Mouse (Mus musculus): ENCODE data around the gene Slc9a2. TPM values are rescaled to one million over a fixed set of nuclear protein-coding genes. Genes with fewer than 3 reads are reported as not detected.
"Not testable (repeated sequence)": the region's sequence is repeated elsewhere in the genome, so short reads cannot be mapped to it uniquely, and the experiment has no call there.

Slc9a2 gene
- total RNA-seq, 2 experiments from 2014 or later, result 0.99 to 1.7 TPM

DNA sequence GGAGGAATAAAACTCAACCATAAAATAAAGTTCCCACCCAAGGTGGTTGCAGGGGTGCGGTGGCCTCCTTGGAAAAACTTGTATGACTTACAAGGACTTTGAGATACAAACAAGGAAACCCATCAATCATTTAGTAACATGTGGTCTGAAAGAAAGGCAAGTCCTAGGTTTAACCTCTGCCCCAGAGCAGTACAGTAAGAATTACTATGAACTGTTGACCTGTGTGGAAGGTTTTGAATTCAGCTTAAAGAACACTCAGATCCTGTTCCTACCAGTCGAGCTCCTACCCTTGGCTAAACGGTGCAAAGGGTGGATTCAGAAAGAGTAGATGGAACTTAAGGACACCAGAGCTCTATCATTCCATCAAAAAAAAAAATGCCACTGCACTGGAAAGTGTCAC, 16.1 kb downstream of the Slc9a2 start:
- no peak for DNase-seq (ENCODE audit: low spot score in 2 of 2)

- no peak for DNase-seq (ENCODE audit: low spot score in 2 of 2)
Measured at GRCm38 (mm10) chr1:40705099-40705498, 24.7 kb downstream of the Slc9a2 start.

DNA sequence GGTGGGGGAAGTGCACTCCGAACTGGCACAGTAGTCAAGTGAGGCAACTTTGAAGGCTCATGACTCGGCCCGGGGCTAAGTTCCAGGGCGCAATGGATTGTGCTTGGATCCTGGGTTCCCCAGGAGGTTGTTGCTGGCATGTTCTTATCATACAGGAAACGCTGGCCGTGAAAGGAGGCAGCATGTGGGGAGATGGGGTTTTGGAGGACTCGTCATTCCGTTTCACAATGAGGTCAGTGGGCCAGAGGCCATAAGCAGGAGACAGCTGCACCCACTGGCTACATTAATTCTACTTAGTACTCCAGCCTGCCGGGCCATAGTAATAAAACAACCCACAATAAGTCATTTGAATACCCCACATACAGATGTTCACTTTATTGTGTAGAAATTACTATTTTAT, 34.6 kb downstream of the Slc9a2 start:
- no peak for DNase-seq (ENCODE audit: low spot score in 2 of 2)

DNA sequence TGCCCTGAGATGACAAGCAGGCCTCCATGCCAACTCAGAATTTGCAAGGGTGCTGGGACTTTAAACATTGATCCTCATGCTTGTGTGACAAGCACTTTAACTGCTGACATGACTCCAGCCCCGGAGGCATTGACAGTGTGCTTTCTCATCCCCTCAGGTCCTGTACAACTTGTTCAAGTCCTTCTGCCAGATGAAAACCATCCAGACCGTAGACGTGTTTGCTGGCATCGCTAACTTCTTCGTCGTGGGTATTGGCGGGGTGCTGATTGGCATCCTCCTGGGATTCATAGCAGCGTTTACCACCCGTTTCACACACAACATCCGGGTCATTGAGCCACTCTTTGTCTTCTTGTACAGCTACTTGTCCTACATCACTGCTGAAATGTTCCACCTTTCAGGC, 45.7 kb downstream of the Slc9a2 start:
- DNase-seq (ENCODE audit: low spot score in 2 of 2), result no peak

DNA sequence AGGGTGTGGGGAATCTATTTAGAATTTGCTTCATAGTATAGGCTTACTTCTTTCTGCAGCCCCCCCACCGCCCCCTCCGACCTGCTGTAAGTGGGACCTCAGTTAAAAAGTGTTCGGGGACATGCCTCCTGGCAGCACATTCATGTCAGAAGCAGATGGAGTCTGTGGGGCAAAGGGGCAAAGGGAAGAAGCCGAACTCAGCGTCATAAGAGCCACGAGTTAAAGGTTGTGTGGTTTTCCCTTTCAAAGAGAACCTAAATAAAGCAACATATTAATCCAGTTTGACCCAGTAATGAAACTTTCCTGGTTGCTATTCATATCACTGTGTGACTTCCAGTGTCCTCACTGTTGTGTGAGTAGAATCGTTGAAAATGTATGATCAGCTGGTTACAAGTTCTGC, 47.0 kb downstream of the Slc9a2 start:
- no peak for DNase-seq (ENCODE audit: low spot score in 2 of 2)

DNA sequence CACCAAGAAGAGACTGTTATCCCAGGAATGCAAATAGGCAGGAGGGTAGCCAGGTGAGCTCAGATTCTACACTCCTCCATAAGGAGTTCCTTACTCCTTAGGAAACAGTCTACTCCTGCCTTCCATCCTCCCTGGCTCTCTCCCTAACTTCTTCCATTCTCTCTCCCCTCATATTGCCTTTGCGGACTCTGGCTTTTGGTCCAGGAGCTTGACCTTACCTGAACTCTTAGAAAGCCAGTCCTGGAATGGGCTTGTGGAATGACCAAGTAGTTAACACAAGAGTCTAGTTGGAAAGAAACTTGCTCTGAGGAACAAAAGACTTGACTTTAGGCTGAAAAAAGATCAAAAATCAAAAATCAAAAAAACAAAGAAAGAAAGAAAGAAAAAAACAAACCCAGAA, 48.3 kb downstream of the Slc9a2 start:
- DNase-seq (ENCODE audit: low spot score in 2 of 2), result no peak

GRCm38 (mm10) chr1:40737671-40738070, 57.3 kb downstream of the Slc9a2 start:
- DNase-seq (ENCODE audit: low spot score in 2 of 2), result no peak

GRCm38 (mm10) chr1:40738246-40738645, 57.9 kb downstream of the Slc9a2 start:
- not testable (repeated sequence) for DNase-seq (ENCODE audit: low spot score in 2 of 2)

- no peak for DNase-seq (ENCODE audit: low spot score in 2 of 2)
Measured at GRCm38 (mm10) chr1:40740739-40741138, 60.4 kb downstream of the Slc9a2 start.

DNA sequence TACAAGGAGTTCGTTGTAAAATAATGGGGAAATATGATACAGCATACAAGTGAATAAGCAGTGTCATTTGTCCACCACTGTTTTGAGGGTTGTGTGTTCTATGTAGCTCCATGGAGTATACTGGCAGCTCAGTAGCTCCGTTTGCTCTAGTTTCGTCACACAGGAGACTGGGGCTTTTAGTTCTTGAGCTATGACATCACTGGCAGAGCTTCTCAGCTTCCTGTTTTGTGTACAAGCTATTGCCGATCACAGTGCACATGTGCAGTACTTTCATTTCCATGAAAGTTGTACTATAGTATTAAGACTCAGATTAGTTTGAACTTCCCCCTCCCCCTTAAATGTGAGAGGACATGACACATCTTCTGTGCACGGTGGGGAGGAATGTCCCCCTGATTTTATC, 65.7 kb downstream of the Slc9a2 start:
- DNase-seq (ENCODE audit: low spot score in 2 of 2), result no peak

DNA sequence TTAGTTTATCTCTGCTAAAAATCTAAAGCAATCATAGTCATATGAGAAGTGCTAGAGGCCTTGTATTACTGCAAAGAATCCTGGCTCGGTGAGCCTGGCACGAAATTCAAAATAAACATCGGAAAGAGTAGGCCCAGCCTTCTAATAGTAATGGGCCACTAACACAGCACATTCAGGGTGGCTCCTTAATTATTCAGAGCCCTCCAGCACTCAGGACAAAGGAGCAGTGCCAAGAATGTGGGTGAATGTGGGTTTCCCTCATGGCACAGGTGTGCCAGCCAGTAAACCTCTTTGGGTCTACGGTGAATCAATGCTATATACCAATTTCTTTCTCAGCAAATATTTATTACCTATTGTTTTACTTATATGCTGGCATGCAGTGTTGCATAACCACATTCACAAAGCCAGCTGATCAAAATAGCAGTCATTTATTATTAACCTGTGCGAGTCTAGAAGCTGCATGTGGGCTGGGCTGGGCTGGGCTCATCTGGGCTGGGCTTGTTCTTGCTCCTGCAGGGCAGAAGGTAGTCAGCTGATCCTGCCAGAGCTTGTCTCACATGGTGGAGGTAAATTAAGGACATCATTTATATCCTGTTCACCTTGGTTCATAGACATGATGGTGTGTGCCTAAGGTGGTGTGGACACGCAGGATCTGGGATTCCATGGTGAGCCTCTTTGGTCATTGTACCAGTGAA, 79.5 kb downstream of the Slc9a2 start:
- no peak for DNase-seq (ENCODE audit: low spot score in 2 of 2)

- DNase-seq (ENCODE audit: low spot score in 2 of 2), result no peak
Measured at GRCm38 (mm10) chr1:40764042-40764441, 83.7 kb downstream of the Slc9a2 start.

DNA sequence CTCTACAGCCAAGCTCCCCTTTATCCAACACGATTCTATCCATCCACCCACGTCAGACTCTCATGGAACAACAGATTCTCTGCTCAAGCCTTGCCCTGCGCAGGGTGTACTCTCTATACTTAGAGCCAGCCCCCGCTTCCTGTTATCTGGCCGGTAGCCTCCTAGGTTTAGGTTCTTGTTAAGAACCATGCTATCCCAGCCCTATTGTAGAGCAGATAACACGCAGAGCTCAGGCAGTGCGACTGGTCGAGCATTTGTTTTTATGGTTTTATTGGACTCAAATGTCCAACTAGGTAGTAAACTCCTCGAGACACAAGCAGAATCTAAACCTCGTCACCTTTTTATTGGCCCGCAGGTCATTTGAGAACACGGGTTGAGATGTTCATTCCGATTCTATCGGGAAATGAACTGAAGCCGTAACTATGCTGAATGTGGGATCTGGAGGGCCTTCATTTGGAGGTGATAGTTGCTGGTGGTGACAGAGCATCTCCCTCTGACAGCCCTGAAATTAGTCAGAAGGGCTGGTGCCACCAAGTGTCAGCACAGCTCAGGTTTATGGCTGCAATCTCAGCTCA, 84.4 kb downstream of the Slc9a2 start:
- no peak for DNase-seq (ENCODE audit: low spot score in 2 of 2)

GRCm38 (mm10) chr1:40765521-40765920, 85.1 kb downstream of the Slc9a2 start:
- no peak for DNase-seq (ENCODE audit: low spot score in 2 of 2)

DNA sequence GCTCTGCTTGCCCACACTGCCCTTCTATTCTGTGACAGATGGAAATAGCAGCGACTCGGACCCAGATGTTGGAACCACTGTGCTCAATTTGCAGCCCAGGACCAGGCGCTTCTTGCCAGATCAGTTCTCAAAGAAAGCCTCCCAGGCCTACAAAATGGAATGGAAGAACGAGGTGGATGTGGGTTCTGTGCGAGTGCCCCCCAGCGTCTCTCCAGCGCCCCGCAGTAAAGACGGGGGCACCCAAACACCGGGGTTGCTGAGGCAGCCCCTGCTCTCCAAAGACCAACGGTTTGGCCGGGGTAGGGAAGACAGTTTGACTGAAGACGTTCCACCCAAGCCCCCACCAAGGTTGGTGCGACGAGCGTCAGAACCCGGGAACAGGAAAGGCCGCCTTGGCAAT, 87.2 kb downstream of the Slc9a2 start:
- DNase-seq (ENCODE audit: low spot score in 2 of 2), result no peak

DNA sequence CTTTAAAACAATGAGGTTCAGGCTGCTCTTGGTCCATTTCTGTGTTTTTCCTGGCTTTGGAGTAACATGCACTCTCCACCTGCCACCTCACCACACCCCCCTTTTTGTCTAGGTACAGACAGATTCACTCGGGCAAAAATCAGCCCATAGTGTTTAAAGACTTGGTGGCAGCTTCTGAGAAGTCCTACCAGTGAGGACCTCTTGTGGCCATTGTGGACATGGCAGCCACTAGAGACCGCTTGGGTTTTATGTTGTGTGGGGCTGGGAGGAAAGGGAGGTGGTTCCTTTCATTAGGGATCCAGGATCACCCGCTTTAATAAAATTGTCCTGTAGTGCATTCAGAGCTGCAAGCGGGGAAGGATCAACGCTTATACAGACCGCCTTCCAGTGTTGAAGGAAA, 88.2 kb downstream of the Slc9a2 start:
- DNase-seq (ENCODE audit: low spot score in 2 of 2), result peak in 1 of 2 experiments; percentile 10

DNA sequence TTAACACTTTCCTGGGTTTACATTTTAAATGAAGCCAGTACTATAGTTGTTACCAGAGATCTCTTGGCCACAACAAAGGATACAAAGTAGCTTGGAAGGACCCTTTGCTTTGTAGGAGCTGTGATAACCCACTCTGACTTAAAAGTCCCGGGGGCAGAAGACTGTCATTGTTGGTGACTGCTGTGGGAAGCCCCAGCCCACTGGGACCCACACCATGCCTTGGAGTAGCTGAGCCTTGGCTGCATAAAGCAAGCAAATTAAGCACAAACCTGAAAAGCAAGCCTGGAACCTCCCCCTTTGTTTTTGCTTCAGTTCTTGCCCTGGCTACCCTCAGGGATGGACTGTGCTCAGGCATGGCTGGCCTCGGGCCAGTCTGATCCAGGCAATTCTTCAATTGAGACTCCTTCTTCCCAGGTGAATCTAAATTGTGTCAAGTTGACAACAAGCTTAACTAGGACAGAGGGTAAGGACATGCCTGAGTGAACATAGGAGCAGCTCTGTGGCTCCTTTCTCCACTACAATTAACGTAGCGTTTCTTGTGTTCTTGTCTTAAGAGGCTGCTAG, 89.0 kb downstream of the Slc9a2 start:
- DNase-seq (ENCODE audit: low spot score in 2 of 2), result no peak

GRCm38 (mm10) chr1:40771196-40771970, 91.0 kb downstream of the Slc9a2 start:
- DNase-seq (ENCODE audit: low spot score in 2 of 2), result no peak

DNA sequence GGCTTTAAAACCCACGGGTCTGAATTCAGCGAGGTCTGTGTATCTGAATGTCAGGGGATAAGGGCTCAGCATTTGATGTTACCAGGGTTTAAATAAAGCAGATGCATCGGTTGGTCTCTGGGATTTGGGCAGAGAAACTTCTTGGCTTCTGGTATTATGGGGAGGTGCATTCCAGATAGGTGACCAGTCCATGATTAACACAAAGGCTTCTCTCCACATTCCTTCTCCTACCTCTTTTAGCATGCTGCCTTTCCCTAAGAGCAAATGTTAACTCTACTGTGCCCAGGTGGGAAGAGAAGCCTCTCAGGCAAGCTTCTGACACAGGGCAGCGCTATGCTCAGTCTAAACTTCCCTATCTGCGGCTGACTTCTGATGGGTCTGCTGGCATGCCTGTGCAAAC, 92.9 kb downstream of the Slc9a2 start:
- DNase-seq (ENCODE audit: low spot score in 2 of 2), result no peak

GRCm38 (mm10) chr1:40774040-40774439, 93.7 kb downstream of the Slc9a2 start:
- DNase-seq (ENCODE audit: low spot score in 2 of 2), result no peak

DNA sequence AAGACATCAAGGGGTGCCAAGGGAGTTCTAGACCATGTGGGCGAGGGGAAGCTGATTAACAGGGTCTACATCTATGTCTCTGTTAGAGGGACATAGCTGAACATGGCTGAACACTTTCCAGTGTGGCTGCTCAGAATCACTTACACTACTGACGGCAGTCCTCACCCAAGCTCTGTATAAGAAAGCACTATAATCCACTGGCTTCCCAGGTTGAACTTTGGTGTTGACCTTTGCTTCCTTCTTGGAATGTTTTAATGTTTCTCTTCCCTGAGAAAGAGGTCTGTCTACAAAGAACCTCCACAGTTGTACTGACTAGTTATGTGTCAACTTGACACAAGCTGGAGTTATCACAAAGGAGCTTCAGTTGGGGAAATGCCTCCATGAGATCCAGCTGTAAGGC, 95.7 kb downstream of the Slc9a2 start:
- DNase-seq (ENCODE audit: low spot score in 2 of 2), result no peak

DNA sequence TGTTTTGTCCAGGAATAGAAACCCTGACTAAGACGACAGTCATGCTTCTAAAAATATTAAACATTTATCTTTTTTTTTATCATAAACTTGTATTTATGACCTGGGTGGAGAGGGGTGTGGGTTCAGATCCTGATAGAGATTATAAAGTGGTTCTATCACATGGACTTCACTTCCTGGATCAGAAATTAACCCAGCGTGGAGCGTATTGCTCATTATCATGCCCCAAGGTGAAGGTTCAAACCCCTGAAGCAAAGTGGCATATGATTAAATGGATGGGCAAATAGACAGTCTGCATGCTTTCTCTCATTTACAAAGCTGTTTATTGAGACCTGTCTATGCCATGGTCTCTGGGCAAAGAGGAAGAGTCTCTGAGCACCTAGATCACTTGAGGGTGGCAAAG, 96.4 kb downstream of the Slc9a2 start:
- no peak for DNase-seq (ENCODE audit: low spot score in 2 of 2)

All from adrenal gland, postnatal 4 days (tissue).